Mouse (Mus musculus) lung, embryonic 15.5 days (tissue): ENCODE data around the gene Polrmt. TPM values are rescaled to one million over a fixed set of nuclear protein-coding genes. Genes with fewer than 3 reads are reported as not detected.

Experiments used
- ATAC-seq: fragments of 200-750 bp; cut with Nextera tagmentation; 2 replicates; pipeline ENCODE4 v1.8.0; 2017; ENCODE audit warnings: moderate number of reproducible peaks, borderline replicate concordance; ENCODE audit not compliant: low FRiP score, low TSS enrichment; ENCODE audit errors: extremely low read depth
- H3K27ac ChIP-seq: fragments of 300-500 bp; sonication (generic); 2 replicates; pipeline ENCODE4 v1.5.1; 2015; ENCODE audit warnings: moderate library complexity, mild to moderate bottlenecking, inconsistent platforms
- H3K27me3 ChIP-seq: fragments of 300-500 bp; sonication (generic); 2 replicates; pipeline ENCODE4 v1.6.1; 2015; ENCODE audit warnings: inconsistent platforms
- H3K36me3 ChIP-seq: fragments of 300-500 bp; sonication (generic); 2 replicates; pipeline ENCODE4 v1.6.1; 2015; ENCODE audit warnings: inconsistent platforms
- H3K4me1 ChIP-seq: fragments of 300-500 bp; sonication (generic); 2 replicates; pipeline ENCODE4 v1.6.1; 2015; ENCODE audit warnings: inconsistent platforms
- H3K4me2 ChIP-seq: fragments of 300-500 bp; sonication (generic); 2 replicates; pipeline ENCODE4 v1.6.1; 2015; ENCODE audit warnings: inconsistent platforms, mild to moderate bottlenecking, moderate library complexity
- H3K4me3 ChIP-seq: fragments of 300-500 bp; sonication (generic); 2 replicates; pipeline ENCODE4 v1.5.1; 2015; ENCODE audit warnings: mild to moderate bottlenecking, inconsistent platforms
- H3K9ac ChIP-seq: fragments of 300-500 bp; sonication (generic); 2 replicates; pipeline ENCODE4 v1.6.1; 2015; ENCODE audit warnings: inconsistent platforms
- H3K9me3 ChIP-seq: fragments of 300-500 bp; sonication (generic); 2 replicates; pipeline ENCODE4 v1.6.1; 2016; ENCODE audit warnings: inconsistent platforms
- WGBS: fragments of 180-500 bp; shearing (Covaris S2); methylation state at CpG from one replicate; pipeline ENCODE4 v1.1.7; 2015; 5-methylcytosine and 5-hydroxymethylcytosine counted together
- polyA plus RNA-seq: library from polyadenylated mRNA; unstranded; fragments of >200 nt; fragmentation: Nextera tagmentation; extraction: Ambion mirVana; gene quantifications from 2 replicates; pipeline ENCODE4 v1.2.1, GENCODE M21; 2015

Gene Polrmt
- polyA plus RNA-seq, 1 experiment from 2014 or later, result 49.2 TPM

DNA sequence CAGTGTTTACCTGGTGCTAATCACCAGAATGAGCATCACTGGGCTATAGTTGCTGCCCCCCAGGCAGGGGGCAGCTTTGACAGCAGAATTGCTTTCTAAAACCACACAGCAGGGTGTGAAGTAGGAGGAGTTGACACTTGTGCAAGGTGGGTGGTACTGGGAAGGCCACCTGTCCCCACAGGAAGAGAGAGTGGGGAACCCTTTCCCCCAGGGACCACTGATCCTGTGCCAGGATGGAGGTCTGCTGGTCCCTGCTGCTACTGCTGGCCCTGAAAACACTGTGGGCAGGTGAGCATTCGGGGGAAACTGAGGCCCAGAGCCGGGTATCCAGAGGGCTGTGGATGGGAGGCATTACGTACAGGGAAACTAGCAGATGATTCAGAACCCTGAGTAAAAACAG, 57.2 kb downstream of the Polrmt start:
- Histone ChIP-seq H3K36me3 (peaks cover 52% of the 10 kb centered on the region), H3K27me3 (no peaks in the 10 kb centered on the region), H3K4me2 (no peak overlapping the region), H3K27ac (no peak overlapping the region), H3K9me3 (no peaks in the 10 kb centered on the region), H3K4me1 (peaks cover 2% of the 10 kb centered on the region; the same call in 1 of the 2 replicates), H3K4me3 (no peak overlapping the region), H3K9ac (no peak overlapping the region)
- 84% methylated on average over 3 of the region's 3 CpGs for WGBS
- ATAC-seq, result no peak

DNA sequence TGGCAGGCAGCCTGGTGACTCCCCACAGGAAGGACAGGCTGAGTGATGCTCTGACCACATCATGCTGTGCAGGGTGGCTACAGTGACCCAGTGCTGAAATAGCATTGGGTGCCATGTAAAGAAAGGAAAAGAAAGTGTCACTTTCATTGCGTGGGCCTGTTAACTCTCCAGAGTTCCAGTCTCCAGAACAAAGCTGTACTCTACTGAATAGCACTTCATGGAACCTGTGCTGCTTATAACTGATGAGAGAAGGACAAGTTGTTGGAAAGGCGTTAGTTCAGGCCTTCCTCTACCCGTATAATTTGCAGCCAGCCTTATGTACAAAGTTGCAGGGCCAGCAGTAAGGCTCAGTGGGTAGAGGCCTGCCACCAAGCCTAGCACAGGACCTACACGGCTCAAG, 57.7 kb downstream of the Polrmt start, which contains the start of gene Gzmm:
Gene Gzmm (plus strand): TSS at position 301 of the 400 bp plus-strand sequence.
- no peak for ATAC-seq
- peaks cover 54% of the 10 kb centered on the region for H3K36me3 ChIP-seq
- WGBS, result 82% methylated on average over 4 of the region's 4 CpGs
- no peak within 1 kb of the TSS for H3K9ac ChIP-seq
- no peak within 1 kb of the TSS for H3K4me3 ChIP-seq
- H3K4me1 ChIP-seq, result peaks cover 7% of the 10 kb centered on the region
- H3K27ac ChIP-seq, result no peak within 1 kb of the TSS
- no peaks in the 10 kb centered on the region for H3K9me3 ChIP-seq
- no peak within 1 kb of the TSS for H3K4me2 ChIP-seq
- no peaks in the 10 kb centered on the region for H3K27me3 ChIP-seq

DNA sequence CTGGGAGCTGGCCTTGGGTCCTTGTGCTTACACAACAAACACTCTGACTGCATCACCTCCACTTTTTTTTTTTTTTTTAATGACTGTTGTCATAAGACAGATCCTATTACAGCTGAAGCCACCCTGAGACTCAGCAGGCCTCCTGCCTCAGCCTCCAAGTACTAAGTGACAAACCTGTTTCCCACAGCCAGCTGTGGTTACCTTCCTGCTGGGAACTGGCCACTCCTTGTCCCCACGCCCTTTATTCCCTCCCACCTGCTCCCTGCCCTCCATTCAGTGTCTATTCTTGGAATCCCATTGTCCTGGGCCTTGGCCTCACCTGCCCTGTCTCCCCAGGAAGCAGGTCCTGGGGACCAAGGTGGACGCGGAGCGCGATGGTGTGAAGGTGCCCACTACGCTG, 58.9 kb downstream of the Polrmt start:
- Histone ChIP-seq H3K9me3 (no peaks in the 10 kb centered on the region), H3K4me2 (no peak overlapping the region), H3K27ac (no peak overlapping the region), H3K4me1 (peaks cover 16% of the 10 kb centered on the region), H3K4me3 (no peak overlapping the region), H3K9ac (no peak overlapping the region), H3K27me3 (no peaks in the 10 kb centered on the region), H3K36me3 (peaks cover 54% of the 10 kb centered on the region)
- WGBS, result 98% methylated on average over 6 of the region's 6 CpGs
- ATAC-seq, result no peak

DNA sequence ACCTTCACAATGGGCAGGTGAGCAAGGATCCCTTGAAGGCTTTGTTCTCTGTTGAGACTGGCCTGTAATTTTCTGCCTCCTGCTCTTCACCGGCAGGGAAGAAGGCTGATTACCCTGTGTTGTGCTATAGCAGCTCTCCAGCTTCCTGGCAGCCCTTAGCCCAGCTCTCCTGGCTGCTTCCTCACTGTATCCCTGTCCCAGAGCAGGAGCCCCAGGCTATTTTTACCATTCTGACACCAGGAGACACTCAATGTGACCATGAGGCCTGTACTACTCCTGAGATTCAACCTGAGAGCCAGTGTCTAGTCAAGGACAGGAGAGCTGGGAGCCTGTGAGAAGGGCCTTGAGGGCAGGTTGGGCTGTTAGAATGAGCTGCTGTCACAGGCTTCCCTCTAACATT, 59.7 kb downstream of the Polrmt start:
- H3K9me3 ChIP-seq, result no peaks in the 10 kb centered on the region
- no peak overlapping the region for H3K4me3 ChIP-seq
- peaks cover 54% of the 10 kb centered on the region for H3K36me3 ChIP-seq
- WGBS, result 88% methylated on average over 1 of the region's 1 CpGs
- H3K4me1 ChIP-seq, result peaks cover 16% of the 10 kb centered on the region
- ATAC-seq, result no peak
- no peak overlapping the region for H3K9ac ChIP-seq
- H3K27me3 ChIP-seq, result no peaks in the 10 kb centered on the region
- no peak overlapping the region for H3K4me2 ChIP-seq
- H3K27ac ChIP-seq, result no peak overlapping the region

DNA sequence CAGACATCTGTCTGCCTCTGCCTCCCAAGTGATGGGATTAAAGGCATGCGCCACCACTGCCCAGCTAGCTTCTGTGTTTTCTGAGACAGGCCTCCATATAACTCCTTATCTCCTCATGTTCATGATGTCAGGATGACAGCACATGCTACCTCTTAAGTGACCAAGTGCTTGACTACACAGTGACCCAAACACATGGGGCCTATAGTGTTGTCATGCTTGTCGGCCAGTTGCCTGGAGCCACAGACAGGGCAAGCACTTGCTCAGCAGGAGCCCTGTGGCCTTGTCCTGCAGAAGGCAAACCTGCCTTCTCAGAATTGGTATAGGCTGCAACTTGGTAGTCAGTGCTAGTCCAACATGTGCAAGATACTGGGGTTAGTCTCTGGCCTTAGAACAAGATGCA, 60.2 kb downstream of the Polrmt start:
- H3K4me3 ChIP-seq, result no peak overlapping the region

More for the DNA sequence above, 60.2 kb downstream of the Polrmt start:
- no peak for ATAC-seq
- WGBS, result 92% methylated on average over 2 of the region's 2 CpGs
- Histone ChIP-seq H3K27ac (no peak overlapping the region), H3K36me3 (peaks cover 54% of the 10 kb centered on the region), H3K9me3 (no peaks in the 10 kb centered on the region), H3K9ac (no peak overlapping the region), H3K4me2 (no peak overlapping the region), H3K4me1 (peaks cover 18% of the 10 kb centered on the region), H3K27me3 (no peaks in the 10 kb centered on the region)

Other genes with a start within 250 kb of the Polrmt start
- 33.2 and 34.1 TPM in 2 replicates for gene Plpp2, start 212.8 kb downstream of the Polrmt start, polyA plus RNA-seq
- gene Mier2, start 191.4 kb downstream of the Polrmt start, polyA plus RNA-seq, result 45.9 and 47.9 TPM in 2 replicates
- not detected in 2 replicates for gene Theg, start 159.2 kb downstream of the Polrmt start, polyA plus RNA-seq
- gene C2cd4c, start 132.6 kb downstream of the Polrmt start, polyA plus RNA-seq, result not detected in 2 replicates
- 6.2 and 6.7 TPM in 2 replicates for gene Shc2, start 108.7 kb downstream of the Polrmt start, polyA plus RNA-seq
- not detected in 2 replicates for gene Odf3l2, start 100.8 kb downstream of the Polrmt start, polyA plus RNA-seq
- 0.89 and 1.3 TPM in 2 replicates for gene Madcam1, start 82.0 kb downstream of the Polrmt start, polyA plus RNA-seq
- 61.7 and 65.9 TPM in 2 replicates for gene Tpgs1, start 77.2 kb downstream of the Polrmt start, polyA plus RNA-seq
- 79.5 and 82.0 TPM in 2 replicates for gene Cdc34, start 64.4 kb downstream of the Polrmt start, polyA plus RNA-seq
- 0.86 and 0.89 TPM in 2 replicates for gene Gzmm, start 57.6 kb downstream of the Polrmt start, polyA plus RNA-seq
- gene Bsg, start 42.1 kb downstream of the Polrmt start, polyA plus RNA-seq, result 1,102 and 1,152 TPM in 2 replicates
- 0.05 and 0.10 TPM in 2 replicates for gene Hcn2, start 29.9 kb downstream of the Polrmt start, polyA plus RNA-seq
- 0.12 and 0.30 TPM in 2 replicates for gene Fgf22, start 8.5 kb upstream of the Polrmt start, polyA plus RNA-seq
- gene Rnf126, start 20.4 kb upstream of the Polrmt start, polyA plus RNA-seq, result 89.7 and 91.3 TPM in 2 replicates
- gene Fstl3, start 30.7 kb upstream of the Polrmt start, polyA plus RNA-seq, result 19.2 and 20.5 TPM in 2 replicates
- gene Prss57, start 44.4 kb upstream of the Polrmt start, polyA plus RNA-seq, result 0.40 and 1.9 TPM in 2 replicates
- 61.3 and 63.7 TPM in 2 replicates for gene Palm, start 47.0 kb upstream of the Polrmt start, polyA plus RNA-seq
- 7.7 and 10.2 TPM in 2 replicates for gene Misp, start 74.4 kb upstream of the Polrmt start, polyA plus RNA-seq
- 367 and 368 TPM in 2 replicates for gene Ptbp1, start 107.8 kb upstream of the Polrmt start, polyA plus RNA-seq
- gene Prtn3, start 127.9 kb upstream of the Polrmt start, polyA plus RNA-seq, result 3.7 and 3.8 TPM in 2 replicates
- gene Plppr3, start 128.1 kb upstream of the Polrmt start, polyA plus RNA-seq, result 29.1 and 32.4 TPM in 2 replicates
- 0.25 and 0.72 TPM in 2 replicates for gene Elane, start 139.7 kb upstream of the Polrmt start, polyA plus RNA-seq
- not detected in 2 replicates for gene Cfd, start 144.3 kb upstream of the Polrmt start, polyA plus RNA-seq
- gene Med16, start 162.3 kb upstream of the Polrmt start, polyA plus RNA-seq, result 54.7 and 56.1 TPM in 2 replicates
- 1.2 and 1.7 TPM in 2 replicates for gene Gm26602, start 164.3 kb upstream of the Polrmt start, polyA plus RNA-seq
- gene Kiss1r, start 170.4 kb upstream of the Polrmt start, polyA plus RNA-seq, result 0.59 and 0.87 TPM in 2 replicates
- 143 and 152 TPM in 2 replicates for gene R3hdm4, start 174.6 kb upstream of the Polrmt start, polyA plus RNA-seq
- 4.8 and 6.0 TPM in 2 replicates for gene Arid3a, start 180.5 kb upstream of the Polrmt start, polyA plus RNA-seq
- 95.1 and 96.2 TPM in 2 replicates for gene Wdr18, start 213.6 kb upstream of the Polrmt start, polyA plus RNA-seq
- gene Grin3b, start 224.1 kb upstream of the Polrmt start, polyA plus RNA-seq, result 0.34 and 0.45 TPM in 2 replicates
- gene Tmem259, start 237.7 kb upstream of the Polrmt start, polyA plus RNA-seq, result 20.2 and 20.5 TPM in 2 replicates
- gene Cnn2, start 242.0 kb upstream of the Polrmt start, polyA plus RNA-seq, result 367 and 375 TPM in 2 replicates
- 3.5 and 4.3 TPM in 2 replicates for gene Abca7, start 249.9 kb upstream of the Polrmt start, polyA plus RNA-seq